In the genomic region with DNA sequence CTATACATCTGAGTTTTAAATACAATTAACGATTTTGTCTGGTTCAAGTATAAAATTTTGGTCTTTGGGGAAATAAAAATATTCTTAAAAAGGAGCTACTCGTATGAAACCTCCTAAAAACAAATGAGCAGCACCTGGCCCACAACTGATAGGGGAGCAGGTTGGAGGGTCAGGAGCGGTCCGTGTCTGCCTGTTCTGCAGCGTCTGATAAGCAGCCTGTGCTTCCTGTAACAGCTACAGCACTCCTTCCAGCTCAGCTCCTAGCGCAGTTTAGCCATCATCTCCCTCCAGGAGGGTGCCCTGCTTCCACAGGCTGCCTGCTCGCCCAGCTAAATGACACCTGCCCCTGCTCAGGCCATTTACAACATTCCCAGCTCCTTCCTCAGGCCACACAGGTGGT, we compare ENCODE assay signal across 9 mouse cellular contexts. TPM values are rescaled to one million over a fixed set of nuclear protein-coding genes. Genes with fewer than 3 reads are reported as not detected.
A peak's percentile ranks its signal among the peaks of the same experiment; 100 is the strongest.
DNase-seq lines count a peak whose midpoint lies in the region; ATAC-seq and TF ChIP-seq lines count a peak whose summit lies in the region.
"Had no signal": no experiment of that assay in that cellular context is flagged by ENCODE, and none has a peak within 500 bp of the region (broad histone marks: within the 10 kb centered on the region; RNA-seq: fewer than 3 reads in every experiment).

No protein-coding gene starts in this region.

- H3K4me3 ChIP-seq in heart, adult 2 months: no peak overlapping the region
- H3K4me3 ChIP-seq in stomach, embryonic 14.5 days (ENCODE audit: low read depth, low read length): no peak overlapping the region
- H3K4me3 ChIP-seq in stomach, postnatal 0 days (ENCODE audit: low read depth, low read length): no peak overlapping the region
- H3K4me3 ChIP-seq in liver, embryonic 13.5 days (replicated peaks): peak overlapping the region; percentile 41
- no peak overlapping the region for H3K4me3 ChIP-seq in stomach, embryonic 15.5 days (replicated peaks)
- H3K4me3 ChIP-seq: limb, embryonic 15.5 days had no signal

- ATAC-seq in stomach, embryonic 14.5 days (ENCODE audit: insufficient number of reproducible peaks, insufficient read depth, low FRiP score, low read depth): peak; percentile 74; the same call in 1 of the 2 replicates
- ATAC-seq in stomach, postnatal 0 days (ENCODE audit: low FRiP score, low TSS enrichment): no peak
- ATAC-seq in liver, embryonic 13.5 days (ENCODE audit: low read depth): peak; percentile 100
- peak; percentile 97 for ATAC-seq in stomach, embryonic 15.5 days (ENCODE audit: insufficient read depth, low FRiP score, low read depth)

- H3K9me3 ChIP-seq in stomach, embryonic 14.5 days (ENCODE audit: control insufficient read depth, low read depth, low read length): no peaks in the 10 kb centered on the region
- H3K9me3 ChIP-seq in stomach, postnatal 0 days (ENCODE audit: control insufficient read depth, low read length): no peaks in the 10 kb centered on the region
- no peaks in the 10 kb centered on the region for H3K9me3 ChIP-seq in liver, embryonic 13.5 days (replicated peaks)
- H3K9me3 ChIP-seq in stomach, embryonic 15.5 days: no peaks in the 10 kb centered on the region
- H3K9me3 ChIP-seq: limb, embryonic 15.5 days had no signal

- no peak for TF ChIP-seq POLR2A in heart, adult 2 months (IDR thresholded peaks at IDR 0.05; ENCODE audit: insufficient read depth, low read depth, low read length)

- H3K36me3 ChIP-seq in heart, adult 2 months (ENCODE audit: control insufficient read depth, insufficient read depth, low read length): peaks cover 15% of the 10 kb centered on the region
- no peaks in the 10 kb centered on the region for H3K36me3 ChIP-seq in stomach, embryonic 14.5 days (ENCODE audit: control insufficient read depth, insufficient read depth, low read length)
- no peaks in the 10 kb centered on the region for H3K36me3 ChIP-seq in stomach, postnatal 0 days (ENCODE audit: control insufficient read depth, insufficient read depth, low read length)
- peaks cover 12% of the 10 kb centered on the region for H3K36me3 ChIP-seq in liver, embryonic 13.5 days
- H3K36me3 ChIP-seq in stomach, embryonic 15.5 days: no peaks in the 10 kb centered on the region
- H3K36me3 ChIP-seq: limb, embryonic 15.5 days had no signal

- H3K4me2 ChIP-seq in stomach, embryonic 14.5 days (replicated peaks; ENCODE audit: low read depth, low read length): no peak overlapping the region
- no peak overlapping the region for H3K4me2 ChIP-seq in stomach, postnatal 0 days (replicated peaks; ENCODE audit: low read depth)
- peak overlapping the region; percentile 70 for H3K4me2 ChIP-seq in liver, embryonic 13.5 days
- H3K4me2 ChIP-seq in stomach, embryonic 15.5 days: no peak overlapping the region
- H3K4me2 ChIP-seq: limb, embryonic 15.5 days had no signal

- no peak for TF ChIP-seq CTCF in heart, adult 2 months (IDR thresholded peaks at IDR 0.05)
- no peak for TF ChIP-seq CTCF in stomach, postnatal 0 days (IDR thresholded peaks at IDR 0.05; ENCODE audit: low read depth)

- H3K9ac ChIP-seq in heart, adult 2 months (ENCODE audit: low read depth, low read length): 0 out of 2 replicates have a peak overlapping the region, but pooled peaks have one; percentile 47
- H3K9ac ChIP-seq in stomach, embryonic 14.5 days (replicated peaks; ENCODE audit: low read depth, low read length): no peak overlapping the region
- H3K9ac ChIP-seq in stomach, postnatal 0 days (ENCODE audit: low read length): no peak overlapping the region
- H3K9ac ChIP-seq in liver, embryonic 13.5 days: peak overlapping the region; percentile 76
- H3K9ac ChIP-seq in stomach, embryonic 15.5 days: no peak overlapping the region
- H3K9ac ChIP-seq: limb, embryonic 15.5 days had no signal

- H3K79me2 ChIP-seq in heart, adult 2 months (replicated peaks; ENCODE audit: control insufficient read depth, insufficient read depth, low read length): peaks cover 9% of the 10 kb centered on the region; the same call in 1 of the 2 replicates

- no peak for DNase-seq in heart, adult 2 months
- DNase-seq in heart, adult 11 months: no peak
- no peak for DNase-seq in stomach, postnatal 0 days (ENCODE audit: low spot score)
- DNase-seq in liver, embryonic 13.5 days: peak; percentile 83
- no peak for DNase-seq in frontal cortex, postnatal 36 days (ENCODE audit: low spot score in 2 of 2)
- DNase-seq in adrenal gland, postnatal 4 days (ENCODE audit: low spot score in 2 of 2): no peak

- H3K27ac ChIP-seq in heart, adult 2 months: no peak overlapping the region
- H3K27ac ChIP-seq in stomach, embryonic 14.5 days (ENCODE audit: low read length): no peak overlapping the region
- no peak overlapping the region for H3K27ac ChIP-seq in stomach, postnatal 0 days (replicated peaks)
- peak overlapping the region; percentile 98 for H3K27ac ChIP-seq in liver, embryonic 13.5 days
- H3K27ac ChIP-seq in stomach, embryonic 15.5 days: no peak overlapping the region
- H3K27ac ChIP-seq: limb, embryonic 15.5 days had no signal

- no peaks in the 10 kb centered on the region for H3K27me3 ChIP-seq in heart, adult 2 months (ENCODE audit: control insufficient read depth, insufficient read depth, low read length)
- no peaks in the 10 kb centered on the region for H3K27me3 ChIP-seq in stomach, embryonic 14.5 days (ENCODE audit: control insufficient read depth, insufficient read depth, low read length)
- no peaks in the 10 kb centered on the region for H3K27me3 ChIP-seq in stomach, postnatal 0 days (ENCODE audit: control insufficient read depth, insufficient read depth, low read length)
- no peaks in the 10 kb centered on the region for H3K27me3 ChIP-seq in liver, embryonic 13.5 days
- H3K27me3 ChIP-seq in stomach, embryonic 15.5 days (replicated peaks): no peaks in the 10 kb centered on the region
- H3K27me3 ChIP-seq: limb, embryonic 15.5 days had no signal

- 26% methylated on average over 7 of the region's 7 CpGs for WGBS in heart, adult 2 months
- WGBS in stomach, embryonic 14.5 days: 53% methylated on average over 7 of the region's 7 CpGs
- 50% methylated on average over 7 of the region's 7 CpGs for WGBS in stomach, postnatal 0 days
- WGBS in liver, embryonic 13.5 days (ENCODE audit: insufficient replicate concordance): 6% methylated on average over 7 of the region's 7 CpGs
- WGBS in stomach, embryonic 15.5 days: 46% methylated on average over 7 of the region's 7 CpGs

- no peak for TF ChIP-seq EP300 in heart, adult 2 months (IDR thresholded peaks at IDR 0.05; ENCODE audit: insufficient read depth, low read depth, low read length)
- TF ChIP-seq EP300 in stomach, postnatal 0 days (optimal IDR thresholded peaks at IDR 0.05): no peak

- H3K4me1 ChIP-seq in heart, adult 2 months (ENCODE audit: control insufficient read depth, insufficient read depth, low read length): peaks cover 7% of the 10 kb centered on the region
- peaks cover 12% of the 10 kb centered on the region; the same call in 1 of the 2 replicates for H3K4me1 ChIP-seq in stomach, embryonic 14.5 days (ENCODE audit: control insufficient read depth, insufficient read depth, low read length)
- H3K4me1 ChIP-seq in stomach, postnatal 0 days (replicated peaks; ENCODE audit: control insufficient read depth, insufficient read depth): no peaks in the 10 kb centered on the region
- H3K4me1 ChIP-seq in liver, embryonic 13.5 days (replicated peaks): peaks cover 74% of the 10 kb centered on the region
- H3K4me1 ChIP-seq in stomach, embryonic 15.5 days: peaks cover 5% of the 10 kb centered on the region; the same call in 1 of the 2 replicates

- intact Hi-C loops in heart, adult 2 months (cut with DNase I): no loop called here

RNA-seq across cellular contexts. Expression of gene Dcun1d1, which starts 13.8 kb away (rescaled TPM):
- 10 to 100 TPM; 60.7 to 63.0 TPM for total RNA-seq in heart, adult 2 months (2021)
- 7.7 and 17.0 TPM in 2 replicates for polyA plus RNA-seq in heart, adult 2 months (2012; rRNA removed)
- polyA plus RNA-seq in stomach, embryonic 14.5 days (2014; fragmentation: Nextera tagmentation; extraction: Ambion mirVana): 93.3 and 103 TPM in 2 replicates
- polyA plus RNA-seq in stomach, postnatal 0 days (2015; fragmentation: Nextera tagmentation; extraction: Ambion mirVana): 84.7 and 86.4 TPM in 2 replicates
- polyA plus RNA-seq in liver, embryonic 13.5 days (2015; fragmentation: Nextera tagmentation; extraction: Ambion mirVana): 98.7 and 125 TPM in 2 replicates
- polyA plus RNA-seq in stomach, embryonic 15.5 days (2015; fragmentation: Nextera tagmentation; extraction: Ambion mirVana): 93.3 and 104 TPM in 2 replicates
- 10 to 100 TPM; 76.5 to 79.3 TPM for total RNA-seq in adrenal gland, postnatal 4 days (2021)

Comparison
In these comparisons a context has a peak if more than half of its experiments do, and no peak if none do; other contexts are left out.
1. H3K9ac ChIP-seq: peak in heart, adult 2 months (single experiment) and liver, embryonic 13.5 days (single experiment); none in stomach, embryonic 14.5 days (single experiment), stomach, postnatal 0 days (single experiment) and stomach, embryonic 15.5 days (single experiment).